Mouse (Mus musculus) neural tube, embryonic 12.5 days (tissue): ENCODE results near the gene Hao2. TPM values are rescaled to one million over a fixed set of nuclear protein-coding genes. Genes with fewer than 3 reads are reported as not detected.
A peak's percentile ranks its signal among the peaks of the same experiment; 100 is the strongest.

Experiments
- ATAC-seq: fragments of 200-750 bp; cut with Nextera tagmentation; 2 replicates; pipeline ENCODE4 v1.8.0; 2017; ENCODE audit warnings: low read depth, mild to moderate bottlenecking, moderate TSS enrichment, moderate library complexity; ENCODE audit not compliant: low FRiP score
- H3K27ac ChIP-seq: fragments of 300-500 bp; sonication (generic); 2 replicates; pipeline ENCODE4 v1.5.1; 2016
- H3K27me3 ChIP-seq: fragments of 300-500 bp; sonication (generic); replicated peaks from 2 replicates; pipeline ENCODE4 v1.6.1; 2016; ENCODE audit warnings: mild to moderate bottlenecking
- H3K36me3 ChIP-seq: fragments of 300-500 bp; sonication (generic); 2 replicates; pipeline ENCODE4 v1.6.1; 2016; ENCODE audit warnings: mild to moderate bottlenecking
- H3K4me1 ChIP-seq: fragments of 300-500 bp; sonication (generic); 2 replicates; pipeline ENCODE4 v1.6.1; 2016
- H3K4me2 ChIP-seq: fragments of 300-500 bp; sonication (generic); replicated peaks from 2 replicates; pipeline ENCODE4 v1.6.1; 2016; ENCODE audit warnings: mild to moderate bottlenecking
- H3K4me3 ChIP-seq: fragments of 300-500 bp; sonication (generic); 2 replicates; pipeline ENCODE4 v1.5.1; 2016
- H3K9ac ChIP-seq: fragments of 300-500 bp; sonication (generic); 2 replicates; pipeline ENCODE4 v1.6.1; 2016; ENCODE audit warnings: mild to moderate bottlenecking
- H3K9me3 ChIP-seq: fragments of 300-500 bp; sonication (generic); 2 replicates; pipeline ENCODE4 v1.6.1; 2016; ENCODE audit warnings: mild to moderate bottlenecking
- WGBS: fragments of 180-500 bp; shearing (Covaris S2); methylation state at CpG from one replicate; pipeline ENCODE4 v1.1.7; 2016; 5-methylcytosine and 5-hydroxymethylcytosine counted together
- polyA plus RNA-seq: library from polyadenylated mRNA; unstranded; fragments of >200 nt; fragmentation: Nextera tagmentation; extraction: Ambion mirVana; gene quantifications from 2 replicates; pipeline ENCODE4 v1.2.1, GENCODE M21; 2016

Hao2 gene
- 0.09 TPM in 1 of 2 replicates, not detected in the other for polyA plus RNA-seq

GRCm38 (mm10) chr3:98893057-98893772, at the start of gene Hao2:
Gene Hao2 (minus strand): TSS chr3:98893239.
- Histone ChIP-seq H3K4me3 (no peak within 1 kb of the TSS), H3K9me3 (no peaks in the 10 kb centered on the region), H3K9ac (no peak within 1 kb of the TSS), H3K36me3 (no peaks in the 10 kb centered on the region), H3K4me2 (no peak within 1 kb of the TSS), H3K27ac (no peak within 1 kb of the TSS), H3K27me3 (no peaks in the 10 kb centered on the region), H3K4me1 (no peaks in the 10 kb centered on the region)
- WGBS: 92% methylated on average over 3 of the region's 3 CpGs
- ATAC-seq: no peak

- Histone ChIP-seq H3K27ac (no peak overlapping the region), H3K9ac (peak overlapping the region; percentile 36; the same call in 1 of the 2 replicates), H3K27me3 (no peaks in the 10 kb centered on the region), H3K9me3 (no peaks in the 10 kb centered on the region), H3K4me3 (peak overlapping the region; percentile 34), H3K36me3 (no peaks in the 10 kb centered on the region), H3K4me1 (peaks cover 15% of the 10 kb centered on the region), H3K4me2 (peak overlapping the region; percentile 79)
- ATAC-seq: no peak; the same call in none of the 2 replicates
- WGBS: 16% methylated on average over 10 of the region's 10 CpGs
These were observed 48.6 kb upstream of the Hao2 start for GRCm38 (mm10) chr3:98941601-98942000.

GRCm38 (mm10) chr3:98941066-98941551, 48.1 kb upstream of the Hao2 start:
- Histone ChIP-seq H3K27me3 (no peaks in the 10 kb centered on the region), H3K9me3 (no peaks in the 10 kb centered on the region), H3K27ac (0 out of 2 replicates have a peak overlapping the region, but pooled peaks have one; percentile 10), H3K36me3 (no peaks in the 10 kb centered on the region), H3K9ac (peak overlapping the region; percentile 36; the same call in 1 of the 2 replicates), H3K4me1 (peaks cover 15% of the 10 kb centered on the region), H3K4me2 (peak overlapping the region; percentile 79), H3K4me3 (peak overlapping the region; percentile 34)
- under 1% methylated on average over 24 of the region's 24 CpGs for WGBS
- ATAC-seq: peak; percentile 90

- Histone ChIP-seq H3K4me1 (peaks cover 15% of the 10 kb centered on the region), H3K27me3 (no peaks in the 10 kb centered on the region), H3K4me2 (no peak overlapping the region), H3K9me3 (no peaks in the 10 kb centered on the region), H3K36me3 (no peaks in the 10 kb centered on the region), H3K9ac (no peak overlapping the region), H3K27ac (no peak overlapping the region), H3K4me3 (no peak overlapping the region)
- ATAC-seq: 0 out of 2 replicates have a peak, but pooled peaks have one; percentile 14
- 58% methylated on average over 4 of the region's 4 CpGs for WGBS
These were observed 47.2 kb upstream of the Hao2 start for GRCm38 (mm10) chr3:98940225-98940624.

DNA sequence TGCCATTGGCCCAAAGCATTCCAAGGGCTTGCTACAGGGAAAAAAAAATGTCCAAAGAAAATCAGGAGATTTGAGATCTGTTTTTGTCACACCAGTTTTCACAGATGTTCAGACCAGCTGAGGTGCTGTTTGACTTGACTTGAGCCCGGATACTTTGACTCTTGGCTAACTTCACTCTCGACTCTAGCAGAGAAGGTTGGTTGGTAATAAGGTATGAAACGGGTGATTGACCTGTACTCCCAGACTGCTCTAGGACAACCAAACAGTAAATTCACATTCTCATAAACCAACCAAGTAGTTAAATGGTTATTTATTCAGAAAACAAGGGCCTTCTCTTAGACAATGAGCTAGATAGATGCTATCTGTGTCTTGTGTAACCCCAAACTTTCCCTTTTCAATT, 43.4 kb upstream of the Hao2 start:
- Histone ChIP-seq H3K27ac (no peak overlapping the region), H3K9me3 (no peaks in the 10 kb centered on the region), H3K4me1 (peaks cover 6% of the 10 kb centered on the region), H3K27me3 (no peaks in the 10 kb centered on the region), H3K36me3 (no peaks in the 10 kb centered on the region), H3K4me3 (no peak overlapping the region), H3K4me2 (no peak overlapping the region), H3K9ac (no peak overlapping the region)
- no peak for ATAC-seq
- 83% methylated on average over 3 of the region's 3 CpGs for WGBS

- Histone ChIP-seq H3K9me3 (no peaks in the 10 kb centered on the region), H3K4me3 (no peak overlapping the region), H3K27ac (no peak overlapping the region), H3K4me1 (no peaks in the 10 kb centered on the region), H3K27me3 (no peaks in the 10 kb centered on the region), H3K9ac (no peak overlapping the region), H3K36me3 (no peaks in the 10 kb centered on the region), H3K4me2 (no peak overlapping the region)
- WGBS: 78% methylated on average over 7 of the region's 7 CpGs
- ATAC-seq: no peak
These were observed 41.6 kb upstream of the Hao2 start for GRCm38 (mm10) chr3:98934601-98935000.

DNA sequence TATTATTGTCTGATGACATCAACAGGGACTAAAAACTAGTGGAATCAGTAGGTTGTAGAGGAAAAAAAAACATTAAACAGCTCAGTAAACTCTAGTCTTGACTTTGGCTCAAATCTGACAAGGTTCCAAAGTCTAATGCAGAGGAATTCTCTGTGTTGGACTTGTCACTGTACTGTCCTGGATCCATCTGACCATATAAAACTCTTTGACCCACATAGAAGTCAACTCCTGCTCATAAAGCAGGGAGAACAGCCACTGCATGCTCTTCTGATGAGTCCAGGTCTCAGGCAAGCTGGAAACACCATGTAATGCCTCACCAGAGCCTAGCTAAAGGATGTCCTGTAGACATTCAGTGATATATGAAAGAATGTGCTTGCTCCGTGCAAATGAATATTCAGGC, 41.0 kb upstream of the Hao2 start:
- 86% methylated on average over 1 of the region's 1 CpGs for WGBS
- H3K27ac ChIP-seq: no peak overlapping the region
- H3K27me3 ChIP-seq: no peaks in the 10 kb centered on the region
- H3K9me3 ChIP-seq: no peaks in the 10 kb centered on the region
- no peaks in the 10 kb centered on the region for H3K4me1 ChIP-seq
- no peak overlapping the region for H3K4me3 ChIP-seq
- no peaks in the 10 kb centered on the region for H3K36me3 ChIP-seq
- H3K9ac ChIP-seq: no peak overlapping the region
- no peak for ATAC-seq
- H3K4me2 ChIP-seq: no peak overlapping the region

DNA sequence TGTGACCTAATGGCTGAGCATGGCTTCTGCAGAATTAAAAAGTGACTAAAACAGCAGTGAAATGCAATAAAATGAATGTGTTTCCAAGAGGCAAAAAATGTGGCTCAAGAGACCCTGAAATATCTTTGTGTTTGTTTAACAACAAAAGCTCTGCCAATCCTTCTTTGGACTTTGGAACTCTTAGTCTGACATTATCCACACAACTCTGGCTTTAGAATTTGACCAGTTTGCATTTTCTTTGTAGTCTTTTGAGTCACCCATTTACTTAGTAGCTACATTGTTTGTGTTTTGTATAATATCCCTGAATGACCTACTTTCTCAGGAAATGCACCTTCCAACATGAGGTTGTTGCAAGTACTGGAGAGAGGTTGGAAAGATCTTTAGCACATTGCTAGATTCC, 39.4 kb upstream of the Hao2 start:
- no peak overlapping the region for H3K9ac ChIP-seq

DNA sequence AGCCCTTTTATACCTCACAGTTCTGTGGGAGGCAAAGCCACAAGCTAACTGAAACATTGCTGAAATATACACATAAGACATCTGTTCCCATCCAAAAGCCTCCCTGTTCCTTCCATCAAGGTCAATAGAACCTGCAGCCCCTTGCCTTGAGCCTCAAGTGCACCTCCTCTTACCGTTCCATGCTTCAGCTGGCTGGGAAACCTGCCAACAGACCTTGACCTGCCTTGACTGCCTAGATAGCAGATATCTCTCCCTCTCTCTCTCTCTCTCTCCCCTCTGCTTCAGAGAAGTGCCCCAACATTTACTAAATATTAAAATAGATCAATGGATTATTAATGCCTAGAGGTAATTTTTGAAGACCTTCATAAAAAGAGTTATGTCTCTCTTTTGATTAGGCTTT, 38.8 kb upstream of the Hao2 start:
- Histone ChIP-seq H3K27me3 (no peaks in the 10 kb centered on the region), H3K27ac (no peak overlapping the region), H3K4me2 (no peak overlapping the region), H3K9ac (no peak overlapping the region), H3K9me3 (no peaks in the 10 kb centered on the region), H3K36me3 (no peaks in the 10 kb centered on the region), H3K4me3 (no peak overlapping the region), H3K4me1 (no peaks in the 10 kb centered on the region)
- 82% methylated on average over 1 of the region's 1 CpGs for WGBS
- ATAC-seq: no peak

More for the DNA sequence above, 39.4 kb upstream of the Hao2 start:
- Histone ChIP-seq H3K4me1 (no peaks in the 10 kb centered on the region), H3K9me3 (no peaks in the 10 kb centered on the region), H3K4me2 (no peak overlapping the region), H3K27ac (no peak overlapping the region), H3K4me3 (no peak overlapping the region), H3K27me3 (no peaks in the 10 kb centered on the region), H3K36me3 (no peaks in the 10 kb centered on the region)
- no peak for ATAC-seq

DNA sequence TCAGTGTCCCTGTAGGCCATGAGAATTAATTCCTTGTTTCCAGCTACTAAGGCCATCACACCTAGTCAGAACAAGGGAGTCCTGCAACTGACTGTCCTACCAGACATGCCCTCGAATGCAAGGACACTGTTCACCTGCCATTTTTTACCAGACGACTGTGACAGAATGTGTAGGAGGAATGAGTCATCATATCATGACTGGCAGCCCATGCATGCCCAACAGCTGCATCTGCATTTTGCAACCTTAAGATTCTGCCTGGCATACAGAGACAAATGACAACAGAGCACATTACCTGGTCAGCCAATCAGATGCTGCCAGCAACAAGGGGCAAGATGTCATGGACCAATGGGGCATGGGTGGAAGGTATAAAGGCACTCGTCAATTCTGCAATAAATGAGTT, 27.4 kb upstream of the Hao2 start:
- Histone ChIP-seq H3K27ac (no peak overlapping the region), H3K36me3 (no peaks in the 10 kb centered on the region), H3K4me1 (no peaks in the 10 kb centered on the region), H3K9me3 (no peaks in the 10 kb centered on the region), H3K27me3 (no peaks in the 10 kb centered on the region), H3K4me3 (no peak overlapping the region), H3K4me2 (no peak overlapping the region), H3K9ac (no peak overlapping the region)
- WGBS: 86% methylated on average over 3 of the region's 3 CpGs
- ATAC-seq: no peak

DNA sequence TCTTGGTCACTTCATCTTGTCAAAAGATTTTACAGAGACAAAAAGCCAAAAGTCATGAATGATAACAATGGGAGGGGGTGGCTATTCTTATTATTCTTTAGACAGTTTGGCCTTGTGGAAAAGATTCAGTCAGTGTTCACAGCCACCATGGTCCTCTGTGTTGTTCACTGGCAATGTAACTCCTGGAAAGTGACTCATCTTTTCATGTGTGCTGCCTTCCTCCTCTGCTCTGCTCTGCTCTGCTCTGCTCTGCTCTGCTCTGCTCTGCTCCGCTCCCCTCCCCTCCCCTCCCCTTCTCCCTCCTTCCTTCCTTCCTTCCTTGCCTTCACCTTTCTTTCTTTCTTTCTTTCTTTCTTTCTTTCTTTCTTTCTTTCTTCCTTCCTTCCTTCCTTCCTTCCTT, 24.2 kb upstream of the Hao2 start:
- no peaks in the 10 kb centered on the region for H3K36me3 ChIP-seq
- H3K9me3 ChIP-seq: no peaks in the 10 kb centered on the region
- no peak overlapping the region for H3K9ac ChIP-seq
- no peak overlapping the region for H3K27ac ChIP-seq
- no peaks in the 10 kb centered on the region for H3K27me3 ChIP-seq
- no peak for ATAC-seq
- no peak overlapping the region for H3K4me2 ChIP-seq
- no peak overlapping the region for H3K4me3 ChIP-seq
- H3K4me1 ChIP-seq: no peaks in the 10 kb centered on the region
- no CpG with 5 or more reads among the region's 1 CpGs for WGBS

- ATAC-seq: no peak
These were observed 23.8 kb upstream of the Hao2 start for GRCm38 (mm10) chr3:98916856-98917255.

DNA sequence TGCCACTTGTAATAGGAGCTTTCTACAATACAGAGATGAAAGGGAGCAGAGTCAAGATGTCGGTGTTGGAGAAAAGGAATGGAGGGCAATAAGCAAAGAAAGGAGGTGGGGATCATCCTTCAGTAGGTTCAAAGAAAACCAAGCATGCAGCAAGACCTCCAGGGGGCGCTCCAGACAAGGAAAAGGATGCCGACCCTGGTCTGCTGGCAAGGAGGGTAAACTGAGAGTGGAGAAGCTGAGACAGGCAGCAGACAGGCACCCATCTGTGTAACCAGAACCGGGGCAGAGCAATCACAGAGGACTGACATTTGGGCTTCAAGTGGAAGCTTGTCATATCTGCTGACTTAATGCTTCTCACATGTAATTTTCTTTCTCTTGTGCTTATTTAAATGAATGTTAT, 22.6 kb upstream of the Hao2 start:
- 5% methylated on average over 4 of the region's 4 CpGs for WGBS
- H3K27me3 ChIP-seq: no peaks in the 10 kb centered on the region
- no peak overlapping the region for H3K4me3 ChIP-seq
- no peaks in the 10 kb centered on the region for H3K4me1 ChIP-seq
- H3K9ac ChIP-seq: no peak overlapping the region
- H3K36me3 ChIP-seq: no peaks in the 10 kb centered on the region
- no peak overlapping the region for H3K4me2 ChIP-seq
- ATAC-seq: 0 out of 2 replicates have a peak, but pooled peaks have one; percentile 29
- H3K27ac ChIP-seq: no peak overlapping the region
- no peaks in the 10 kb centered on the region for H3K9me3 ChIP-seq

More at GRCm38 (mm10) chr3:98916856-98917255, 23.8 kb upstream of the Hao2 start:
- 84% methylated on average over 2 of the region's 2 CpGs for WGBS
- Histone ChIP-seq H3K27me3 (no peaks in the 10 kb centered on the region), H3K36me3 (no peaks in the 10 kb centered on the region), H3K27ac (no peak overlapping the region), H3K4me3 (no peak overlapping the region), H3K9me3 (no peaks in the 10 kb centered on the region), H3K9ac (no peak overlapping the region), H3K4me2 (no peak overlapping the region), H3K4me1 (no peaks in the 10 kb centered on the region)
